Mouse (Mus musculus): Measurements from ENCODE around the gene Adgrg1.

The Adgrg1 gene

DNA sequence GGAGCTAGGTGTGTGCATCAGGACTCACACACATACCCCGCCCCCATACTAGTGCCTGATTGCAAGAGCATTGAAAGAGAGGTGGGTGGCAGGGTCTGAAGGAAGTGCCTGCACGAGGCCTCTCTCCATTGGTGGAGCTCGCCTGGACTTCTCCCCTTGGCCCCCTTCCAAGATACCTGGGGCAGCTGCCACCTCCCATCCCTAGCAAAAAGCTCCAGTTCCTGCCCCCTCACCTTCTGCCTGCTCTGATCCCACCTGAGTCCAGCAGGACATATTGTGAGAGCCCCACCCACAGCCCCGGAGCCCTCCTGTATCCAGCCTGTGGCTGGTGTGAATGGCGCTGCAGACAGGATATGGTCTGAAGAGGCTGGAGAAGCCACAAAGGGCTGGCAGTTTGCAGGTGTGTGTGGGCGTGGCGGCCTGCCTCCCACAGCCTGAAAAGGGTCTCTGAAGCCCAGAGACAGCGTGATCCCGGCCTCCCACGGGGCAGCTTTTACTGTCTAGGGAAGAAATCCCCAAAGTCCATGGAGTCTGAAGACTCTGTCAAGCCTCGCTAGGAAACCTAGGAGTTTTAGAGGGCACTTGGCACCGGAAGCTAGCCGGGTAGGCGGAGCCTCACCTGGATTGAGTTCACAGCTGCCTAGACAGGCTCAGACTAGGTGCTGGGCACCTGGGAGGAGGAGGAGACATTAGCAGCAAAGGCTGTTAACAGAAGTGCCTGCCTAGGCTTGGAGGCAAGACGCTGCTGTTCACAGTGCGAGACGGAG is 2.3 kb downstream of the Adgrg1 start:
- DNase-seq (ENCODE audit: low read depth) = no peak

DNA sequence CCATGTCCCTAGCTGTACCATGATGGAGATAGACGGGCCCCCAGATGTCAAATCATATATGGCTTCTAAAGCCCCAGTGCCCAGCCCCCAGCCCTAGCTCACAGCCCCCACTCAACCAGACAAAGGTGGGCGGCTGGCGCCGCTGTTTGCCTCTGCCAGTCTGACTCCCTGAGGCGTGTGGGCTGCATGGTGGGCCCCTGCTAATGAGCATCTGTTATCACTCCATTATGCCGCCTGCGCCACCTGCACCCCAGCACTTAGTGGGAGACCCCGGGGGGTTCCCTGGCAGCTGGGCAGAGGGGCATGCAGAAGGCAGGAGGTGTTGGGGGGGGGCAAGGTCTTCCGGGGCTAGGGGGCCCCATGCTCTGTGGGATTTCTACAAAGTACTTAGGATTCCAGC is 3.6 kb downstream of the Adgrg1 start:
- no peak for DNase-seq (ENCODE audit: low read depth)

DNA sequence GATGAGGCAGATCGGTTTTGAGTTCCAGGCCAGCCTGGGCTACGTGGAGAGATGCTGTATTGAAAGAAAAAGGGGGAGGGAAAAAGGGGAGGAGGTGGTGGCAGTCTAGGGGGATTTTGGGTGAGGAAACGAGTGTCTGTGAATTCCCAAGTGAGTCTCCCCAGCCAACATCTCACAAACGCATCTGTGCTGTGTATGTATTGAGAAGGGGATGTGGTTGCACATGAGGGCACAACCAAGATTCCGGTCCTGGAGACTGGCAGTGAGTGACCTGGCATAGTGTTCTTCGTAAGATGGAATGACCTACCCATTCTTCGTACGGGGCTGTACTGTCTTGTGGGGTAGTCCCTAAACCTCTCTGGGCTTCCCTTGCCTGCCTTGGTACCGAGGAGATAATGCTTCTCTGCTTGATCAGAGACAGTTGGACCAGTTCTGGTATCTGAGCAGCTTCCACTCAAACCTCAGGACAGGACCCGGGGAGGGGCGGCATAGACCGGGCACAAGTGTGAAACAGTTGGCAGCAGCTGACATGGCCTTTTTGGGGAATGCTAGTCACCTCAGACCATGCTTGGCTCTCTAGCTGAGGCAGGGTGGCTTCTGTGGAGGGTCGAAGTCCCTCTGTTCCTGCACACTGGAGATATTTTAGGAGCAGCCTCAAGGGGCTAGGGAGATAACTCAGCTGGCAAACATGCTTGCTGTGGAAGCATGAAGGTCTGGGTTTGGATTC is 4.2 kb downstream of the Adgrg1 start:
- DNase-seq (ENCODE audit: low read depth) = no peak

DNA sequence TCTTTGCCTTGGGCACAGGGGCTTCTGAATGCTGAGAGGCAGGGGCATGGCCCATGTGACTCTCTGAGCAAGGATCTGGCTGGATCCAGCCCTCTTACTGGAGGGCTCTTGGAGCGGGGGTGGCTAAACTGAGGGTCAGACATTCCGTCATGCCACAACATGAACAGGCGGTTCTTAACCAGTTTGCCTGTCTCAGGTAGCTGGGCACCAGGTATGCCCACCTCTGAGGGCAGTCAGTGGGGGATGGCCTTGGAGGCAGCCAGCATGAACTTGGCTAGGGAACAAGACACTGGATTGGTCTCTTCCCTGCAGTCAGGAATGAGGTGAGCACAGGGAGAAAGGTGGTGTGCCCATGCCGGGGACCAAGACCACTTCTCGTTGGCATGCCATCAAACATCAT is 5.6 kb downstream of the Adgrg1 start:
- DNase-seq (ENCODE audit: low read depth) = no peak

DNA sequence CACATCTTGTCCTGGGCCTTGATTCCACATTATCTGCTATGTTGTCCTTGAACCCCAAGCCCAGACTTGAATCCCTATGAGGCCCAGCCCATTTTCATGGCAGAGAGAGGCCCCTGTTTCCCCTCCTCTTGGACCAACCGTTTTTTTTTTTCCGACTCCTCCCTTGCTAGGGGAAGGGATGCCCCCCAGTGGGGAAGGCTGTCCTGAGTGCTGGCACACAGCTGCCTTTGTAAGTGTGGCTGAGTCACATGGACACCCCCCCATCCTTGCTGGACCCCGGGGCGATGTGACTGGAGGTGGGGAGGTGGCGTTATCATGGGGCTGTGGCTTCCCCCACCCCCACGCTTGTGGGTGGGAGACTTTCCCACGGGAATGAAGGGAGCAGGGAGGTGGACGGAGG is 6.4 kb downstream of the Adgrg1 start:
- no peak for DNase-seq (ENCODE audit: low read depth)

DNA sequence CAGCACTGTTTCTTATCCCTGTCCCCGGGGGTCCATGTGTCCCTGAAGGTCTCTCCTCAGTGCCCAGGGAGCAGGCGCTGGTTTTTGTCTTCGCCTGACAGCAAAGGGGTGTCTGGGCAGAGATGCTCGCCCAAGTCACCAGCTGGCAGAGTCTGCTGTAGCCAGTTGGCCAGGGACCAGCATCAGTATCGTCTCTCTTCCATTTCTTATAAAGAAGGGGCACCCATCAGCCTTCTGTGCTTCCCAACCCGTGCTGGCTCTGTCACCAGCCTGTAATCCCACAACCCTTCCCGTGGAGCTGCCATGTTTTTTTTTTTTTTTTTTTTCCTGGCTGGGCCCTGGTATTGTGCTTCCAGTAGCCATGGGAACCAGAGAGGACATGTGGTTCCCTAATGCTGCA is 7.3 kb downstream of the Adgrg1 start:
- DNase-seq (ENCODE audit: low read depth) = no peak

DNA sequence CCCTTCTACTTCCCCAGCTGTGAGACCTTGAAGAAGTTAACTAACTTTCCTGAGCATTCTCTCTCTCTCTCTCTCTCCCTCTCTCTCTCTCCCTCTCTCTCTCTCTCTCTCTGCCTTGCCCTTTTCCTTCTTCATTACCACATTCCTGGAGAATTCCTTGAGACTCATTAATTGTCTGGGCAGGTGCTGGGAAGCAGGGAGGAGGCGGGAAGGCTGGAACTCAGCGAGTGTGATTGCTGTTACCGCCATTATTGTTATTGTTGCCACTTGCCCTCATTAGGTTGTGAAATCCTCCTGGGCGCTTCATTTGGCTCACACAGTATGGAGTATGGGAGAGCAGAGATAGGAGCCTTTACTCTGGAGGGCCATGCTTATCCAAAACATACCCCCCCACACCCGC is 8.6 kb downstream of the Adgrg1 start:
- peak; percentile 33 for DNase-seq (ENCODE audit: low read depth)

DNA sequence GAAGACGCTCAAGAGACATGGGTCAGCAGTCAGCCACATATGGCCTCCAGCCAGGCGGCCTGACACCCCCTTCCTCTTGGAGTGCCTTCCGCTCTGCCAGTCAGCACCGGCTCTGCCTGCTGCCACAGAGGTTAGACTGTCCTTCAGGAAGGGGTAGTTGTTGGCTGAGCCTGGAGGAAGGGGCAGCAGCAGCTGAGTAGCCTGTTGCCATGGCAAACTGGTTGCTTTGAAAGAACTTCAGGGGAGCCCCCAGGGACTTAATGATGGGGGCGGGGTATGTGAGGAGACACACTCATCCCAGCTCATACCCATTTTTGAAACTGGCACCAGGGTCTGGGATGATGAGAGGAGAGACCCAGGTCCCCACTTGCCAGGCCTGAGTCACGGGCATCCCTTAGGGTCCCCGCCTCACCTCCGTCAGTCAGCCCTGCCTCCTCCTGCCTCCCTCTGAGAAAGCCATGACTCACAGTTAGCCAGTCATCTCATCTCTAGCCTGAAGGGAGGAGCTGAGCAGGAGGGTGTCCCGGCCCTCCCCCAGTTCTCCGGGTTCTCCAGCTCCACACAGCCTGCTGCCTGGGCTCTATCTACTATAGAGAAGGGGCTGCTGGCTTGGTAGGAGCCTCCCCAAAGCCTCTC is 9.4 kb downstream of the Adgrg1 start:
- DNase-seq (ENCODE audit: low read depth) = peak; percentile 90

DNA sequence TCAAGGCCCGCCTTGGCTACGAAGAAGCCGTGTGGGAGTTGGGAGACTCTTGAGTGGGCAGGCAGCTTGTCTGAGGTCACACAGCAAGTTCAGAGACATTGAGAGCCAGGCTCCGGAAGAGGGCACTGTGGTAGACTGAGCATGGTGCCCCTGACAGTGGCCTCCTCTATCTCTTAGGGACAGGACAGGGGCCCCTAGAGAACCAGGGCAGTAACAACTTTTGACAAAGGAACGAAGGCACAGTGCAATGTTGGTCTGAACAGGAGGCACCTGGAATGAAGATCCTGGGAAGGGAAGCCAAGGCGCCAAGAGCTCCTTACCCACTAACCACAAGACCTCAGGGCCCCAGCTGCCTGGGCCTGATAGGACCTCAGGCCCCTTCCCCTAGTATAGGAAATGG is 10.5 kb downstream of the Adgrg1 start:
- DNase-seq (ENCODE audit: low read depth) = no peak

DNA sequence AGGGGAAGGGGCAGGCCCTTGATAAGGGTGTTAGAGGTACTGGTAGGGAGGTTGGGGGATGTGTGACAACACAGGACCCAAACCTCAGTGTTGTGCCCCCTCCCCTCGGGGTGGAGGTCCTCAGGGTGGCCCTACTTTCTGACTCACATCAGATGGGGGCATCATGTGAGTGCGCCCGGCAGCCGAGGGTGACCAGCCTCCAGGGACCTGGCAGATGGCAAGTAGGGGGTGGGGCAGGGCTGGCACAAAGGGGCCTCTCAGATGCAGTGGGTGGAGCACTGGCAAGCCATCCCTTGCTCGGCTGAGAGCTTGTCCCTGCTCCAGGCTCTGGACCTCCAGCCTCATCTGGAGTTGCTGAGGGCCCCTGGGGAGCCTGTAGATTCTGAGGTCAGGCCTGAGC is 12.1 kb downstream of the Adgrg1 start:
- DNase-seq (ENCODE audit: low read depth) = no peak

DNA sequence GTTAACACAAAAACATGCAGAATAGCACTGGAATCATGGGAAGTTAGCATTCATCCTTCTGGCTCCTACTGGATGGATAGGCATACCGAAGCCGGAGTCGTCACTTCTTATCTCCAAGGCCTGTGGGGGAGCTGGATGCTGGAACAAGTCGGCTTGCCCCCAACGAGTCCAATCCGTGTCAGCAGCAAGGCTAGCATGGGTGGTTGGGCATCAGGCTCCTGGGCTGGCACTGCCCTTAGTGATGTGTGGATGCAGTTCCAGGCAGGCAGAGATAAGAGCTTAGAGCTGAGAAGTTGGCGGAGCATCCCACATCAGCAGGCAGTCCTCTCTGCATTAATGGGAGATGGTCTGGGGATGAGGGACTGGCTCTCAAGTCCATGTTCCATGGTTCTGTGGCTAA is 13.0 kb downstream of the Adgrg1 start:
- no peak for DNase-seq (ENCODE audit: low read depth)

DNA sequence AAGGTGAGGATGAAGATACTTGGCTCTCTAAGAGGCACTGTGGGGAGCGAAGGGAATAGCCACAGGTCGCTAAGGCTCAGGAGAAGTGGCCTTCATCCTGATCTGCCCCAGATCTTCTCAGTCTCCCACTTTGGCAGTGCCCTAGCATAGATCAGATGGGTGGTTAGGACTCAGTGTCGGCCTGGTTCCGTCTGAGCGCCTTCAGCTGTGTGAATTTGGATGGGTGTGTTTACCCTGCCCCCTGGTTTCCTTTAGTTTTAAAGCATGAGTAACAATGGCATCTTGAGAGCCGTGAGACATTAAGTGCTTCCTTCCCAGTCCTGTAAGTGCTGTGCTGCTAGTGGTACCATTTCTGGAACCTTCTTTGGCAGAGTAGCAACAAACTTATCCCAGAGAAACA is 14.1 kb downstream of the Adgrg1 start:
- DNase-seq (ENCODE audit: low read depth) = no peak

DNA sequence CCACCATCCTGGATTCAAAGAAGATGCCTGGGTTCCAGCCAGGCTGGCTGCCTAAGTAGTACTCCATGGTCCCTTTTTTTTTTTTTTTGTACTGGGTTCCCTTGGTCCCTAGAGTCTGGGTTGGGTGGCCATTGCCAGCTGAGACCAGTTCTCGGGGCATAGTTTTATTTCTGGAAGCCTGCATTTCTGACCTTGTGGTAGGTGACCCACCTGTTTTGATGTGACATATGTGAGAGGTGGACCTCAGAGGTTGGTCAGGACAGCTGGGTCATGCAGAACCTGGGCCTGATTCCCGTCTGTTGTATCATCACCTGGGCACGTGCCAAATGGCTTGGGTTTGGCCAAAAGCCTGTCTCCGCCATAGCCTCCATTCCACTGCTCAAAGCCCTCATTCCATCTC is 15.2 kb downstream of the Adgrg1 start:
- peak; percentile 39 for DNase-seq (ENCODE audit: low read depth)

DNA sequence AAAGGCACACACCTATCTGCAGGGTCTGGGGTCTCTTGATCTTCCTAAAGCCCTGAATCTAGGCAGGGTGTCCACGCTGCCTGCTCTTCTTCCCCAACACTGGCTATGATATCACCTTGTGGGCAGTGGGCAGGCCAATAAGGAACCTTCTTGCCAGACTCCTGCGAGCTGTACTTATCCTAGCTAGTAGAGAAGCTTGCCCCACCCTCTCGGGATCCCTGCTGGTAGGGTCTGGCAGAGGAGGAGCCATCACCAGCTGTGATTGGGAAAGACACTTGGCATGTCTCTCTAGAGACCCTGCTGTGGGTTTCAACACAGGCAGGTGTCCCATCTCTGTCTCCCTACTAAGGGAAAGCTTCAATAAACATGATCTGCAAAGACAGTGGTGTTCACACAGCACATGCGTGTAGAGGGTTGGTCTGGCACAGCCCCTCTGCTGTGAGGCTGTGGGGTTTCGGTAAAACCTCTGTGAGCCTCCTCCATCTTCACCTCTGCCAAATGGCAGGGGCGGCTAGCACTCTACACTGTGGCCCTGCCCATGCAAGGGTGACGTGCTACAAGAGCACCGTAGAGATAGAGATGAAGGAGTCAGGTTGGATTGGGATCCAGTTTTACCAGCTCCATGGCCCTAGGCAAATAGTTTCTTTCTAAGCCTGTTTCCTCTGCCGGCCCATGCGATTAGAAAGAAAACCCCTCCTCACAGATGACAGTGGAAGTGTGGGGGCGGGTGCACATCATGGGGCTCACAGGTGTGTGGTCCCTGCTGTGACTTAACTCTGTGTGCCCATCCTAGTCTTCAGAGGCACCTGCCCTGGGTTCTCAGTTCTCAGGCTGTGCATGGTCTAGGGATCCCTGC is 16.3 kb downstream of the Adgrg1 start:
- no peak for DNase-seq (ENCODE audit: low read depth)

DNA sequence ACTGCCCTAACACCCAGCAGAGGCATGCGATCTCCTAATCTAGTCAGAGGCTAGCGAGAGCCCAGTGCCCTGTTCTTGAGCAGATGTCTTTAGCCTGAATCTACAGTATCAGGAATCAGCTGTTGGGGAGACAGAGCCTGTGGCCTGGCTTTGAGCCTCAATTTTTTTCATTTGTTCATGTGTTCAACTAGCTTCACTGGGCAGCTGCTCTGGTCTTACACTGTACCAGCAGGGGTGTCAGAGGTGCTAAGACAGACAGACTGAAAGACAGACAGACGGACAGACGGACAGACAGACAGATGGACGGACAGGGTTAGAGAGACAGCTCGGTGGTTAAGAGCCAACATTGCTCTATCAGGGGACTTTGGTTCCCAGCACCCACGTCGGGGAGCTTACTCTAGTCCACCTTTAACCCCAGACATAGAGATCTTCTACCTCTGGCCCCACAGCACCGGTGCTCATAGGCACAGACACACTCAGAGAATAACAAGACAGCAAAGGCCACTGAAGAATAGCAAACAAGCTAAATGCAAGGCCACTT is 17.0 kb downstream of the Adgrg1 start:
- no peak for DNase-seq (ENCODE audit: low read depth)

DNA sequence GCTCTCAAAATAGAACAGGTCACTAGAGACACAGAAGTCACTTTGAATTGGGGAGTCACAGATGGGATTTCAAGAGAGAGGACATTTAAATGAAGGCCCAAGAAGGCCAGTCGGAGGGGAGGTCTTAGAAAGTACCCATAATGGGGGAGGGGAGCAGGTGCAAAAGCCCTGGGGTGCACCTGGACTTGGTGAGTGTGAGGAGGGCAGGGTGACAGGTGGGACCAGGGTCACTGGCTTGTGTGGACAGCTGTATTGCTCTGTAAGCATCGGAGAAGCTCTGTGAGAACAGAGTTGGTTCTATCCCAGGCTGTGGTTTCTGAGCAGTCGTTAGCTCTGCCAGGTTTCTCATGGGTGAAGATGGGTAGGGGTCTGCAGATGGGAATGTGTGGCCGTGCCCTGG is 17.5 kb downstream of the Adgrg1 start:
- DNase-seq (ENCODE audit: low read depth) = no peak

DNA sequence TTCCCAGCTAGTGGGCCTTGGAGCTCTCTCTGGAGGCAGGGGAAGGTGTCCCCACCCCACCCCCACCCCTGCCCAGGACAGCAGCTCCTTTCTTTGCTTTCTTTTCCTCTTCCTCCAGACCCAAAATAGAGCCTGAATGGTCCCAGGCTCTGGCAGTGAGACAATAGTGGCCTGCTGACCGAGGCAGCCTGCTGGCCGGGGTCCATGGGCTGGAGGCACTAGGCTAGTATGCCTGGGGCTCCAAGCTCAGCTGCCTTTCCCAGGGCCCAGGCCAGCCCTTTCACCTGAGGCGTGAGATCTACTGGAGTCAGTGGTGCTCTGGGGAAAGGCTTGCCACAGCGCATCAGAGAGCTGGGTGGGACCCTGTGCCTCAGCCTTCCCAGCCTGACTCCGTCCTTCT is 18.0 kb downstream of the Adgrg1 start:
- DNase-seq (ENCODE audit: low read depth) = peak; percentile 43

DNA sequence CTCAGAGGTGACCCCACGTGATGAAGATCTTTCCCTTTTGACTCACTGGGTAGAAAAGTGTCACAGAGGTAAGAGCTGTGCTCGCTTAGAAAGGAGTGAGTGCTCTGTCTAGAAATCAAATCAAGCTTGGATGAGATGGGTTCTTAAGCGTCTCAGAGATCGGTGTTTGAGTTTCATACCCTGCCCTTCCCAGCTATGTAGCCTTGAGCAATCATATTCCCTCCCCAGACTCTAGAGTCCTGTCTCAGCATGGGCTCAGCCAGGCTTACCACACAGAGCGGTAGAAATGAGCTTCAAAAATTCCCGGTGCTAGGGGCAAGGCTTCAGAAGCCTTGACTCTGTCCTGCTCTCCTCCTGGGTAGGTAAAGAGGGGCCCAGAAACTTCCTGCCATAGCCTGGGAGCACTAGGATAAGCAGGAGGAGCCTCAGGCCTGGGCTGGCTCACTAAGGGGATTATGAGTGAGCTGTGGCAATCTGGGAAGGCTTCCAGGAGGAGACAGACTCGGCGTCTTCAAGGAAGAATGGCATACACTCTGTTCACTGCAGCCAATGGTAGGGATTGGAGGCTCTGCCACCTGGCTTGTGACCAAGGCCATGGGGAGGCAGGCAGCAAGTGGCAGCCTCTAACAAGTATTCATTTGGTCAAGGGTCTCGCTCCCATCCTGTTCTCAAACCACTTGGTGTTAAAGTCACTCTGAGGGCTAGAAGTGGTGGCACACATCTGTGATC is 18.6 kb downstream of the Adgrg1 start:
- peak; percentile 36 for DNase-seq (ENCODE audit: low read depth)

DNA sequence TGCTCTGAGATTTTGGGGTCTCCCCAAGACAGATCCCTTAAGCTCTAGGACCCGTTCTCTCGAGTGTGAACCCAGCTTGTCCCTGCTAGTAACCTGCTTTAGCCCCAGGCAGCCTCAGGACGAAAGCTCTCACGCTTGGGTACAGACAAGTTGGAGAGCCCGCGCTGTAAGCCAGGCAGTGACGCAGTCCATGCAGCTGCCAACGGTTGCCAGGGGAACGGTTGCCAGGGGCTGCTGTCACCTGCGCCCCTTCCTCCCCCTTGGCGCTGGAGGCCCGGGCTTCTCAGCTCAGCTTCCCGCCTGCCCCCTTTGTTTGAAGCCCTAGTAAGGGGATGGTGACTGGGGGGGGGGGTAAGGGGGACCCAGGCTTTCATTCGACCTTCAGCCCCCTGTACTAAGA is 19.5 kb downstream of the Adgrg1 start:
- no peak for DNase-seq (ENCODE audit: low read depth)

DNA sequence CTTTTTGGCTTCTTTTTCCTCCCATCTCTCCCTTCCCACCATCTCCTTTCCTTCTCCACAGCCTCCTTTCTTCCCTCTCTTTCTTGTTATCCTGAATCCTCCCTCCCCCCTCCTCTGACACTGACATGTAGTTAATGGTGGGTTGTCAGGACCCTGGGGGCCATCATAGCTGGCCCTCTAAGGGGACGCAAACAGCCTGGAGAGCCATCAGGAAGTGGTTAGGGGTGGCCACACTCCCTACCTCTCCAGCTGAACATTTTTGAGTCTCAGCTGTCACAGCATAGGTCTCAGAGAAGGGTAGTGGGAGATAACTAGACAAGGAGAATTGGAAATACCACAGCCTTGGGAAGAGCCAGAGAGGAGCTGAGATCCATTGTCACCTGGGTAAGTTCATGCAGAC is 20.0 kb downstream of the Adgrg1 start:
- no peak for DNase-seq (ENCODE audit: low read depth)

DNA sequence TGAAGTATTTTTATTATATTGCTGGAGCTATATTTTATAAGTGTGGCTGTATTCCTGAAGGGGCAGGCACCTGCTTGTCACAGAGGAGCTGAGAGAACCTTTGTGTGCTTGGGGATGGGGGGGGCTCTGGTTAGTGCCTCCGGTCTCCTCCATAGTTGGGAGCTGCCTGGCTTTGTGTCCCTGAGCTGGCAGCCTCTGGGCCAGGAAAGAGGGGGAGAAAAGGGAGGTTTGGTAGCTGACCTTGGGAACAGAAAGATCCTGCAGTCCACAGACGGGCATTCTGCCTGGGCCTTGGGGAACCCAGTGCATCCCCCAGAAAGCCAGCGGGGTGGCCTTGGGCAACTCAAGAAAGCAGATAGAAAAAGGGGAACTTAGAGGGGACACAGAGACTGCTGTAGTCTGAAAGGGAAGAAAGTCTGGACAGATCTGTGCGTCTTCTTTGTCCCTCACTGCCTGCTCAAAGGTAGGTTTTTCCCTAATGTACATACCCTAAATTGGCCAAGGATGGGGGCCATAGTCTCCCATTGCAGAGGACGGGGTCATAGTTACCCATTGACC is 20.9 kb downstream of the Adgrg1 start:
- DNase-seq (ENCODE audit: low read depth) = no peak
